Mouse (Mus musculus) liver, embryonic 14.5 days (tissue): Measurements from ENCODE around the gene Knstrn. TPM values are rescaled to one million over a fixed set of nuclear protein-coding genes. Genes with fewer than 3 reads are reported as not detected.

Experiments
- ATAC-seq: fragments of 200-750 bp; cut with Nextera tagmentation; 2 replicates; pipeline ENCODE4 v1.8.0; 2017; ENCODE audit warnings: moderate number of reproducible peaks, mild to moderate bottlenecking, moderate library complexity; ENCODE audit not compliant: insufficient read depth
- DNase-seq, 3 experiments: peaks; one replicate each; pipeline ENCODE4 v3.0.0-alpha.2; 2012 to 2013; ENCODE audit warnings: low read depth in 3 of 3, low spot score in 3 of 3
- H3K27ac ChIP-seq: fragments of 300-500 bp; sonication (generic); 2 replicates; pipeline ENCODE4 v1.5.1; 2014; ENCODE audit warnings: moderate library complexity, mild to moderate bottlenecking, control low read depth, inconsistent platforms
- H3K27me3 ChIP-seq: fragments of 300-500 bp; sonication (generic); 2 replicates; pipeline ENCODE4 v1.6.1; 2014; ENCODE audit warnings: mild to moderate bottlenecking, low read length, moderate library complexity; ENCODE audit not compliant: control insufficient read depth, insufficient read depth
- H3K36me3 ChIP-seq: fragments of 300-500 bp; sonication (generic); replicated peaks from 2 replicates; pipeline ENCODE4 v1.6.1; 2014; ENCODE audit warnings: low read depth; ENCODE audit not compliant: control insufficient read depth, insufficient read depth
- H3K4me1 ChIP-seq, 2 experiments: fragments of 200-500 bp in 1 of 2; fragments of 300-500 bp in 1 of 2; sonication (generic) in 1 of 2; replicated peaks; 2 replicates each; pipeline ENCODE4 v1.6.1; 2012 to 2014; ENCODE audit warnings: antibody characterized with exemption in 1 of 2, inconsistent platforms in 1 of 2, low read length in 1 of 2; ENCODE audit not compliant: control insufficient read depth in 2 of 2, insufficient read depth in 2 of 2
- H3K4me2 ChIP-seq: fragments of 300-500 bp; sonication (generic); 2 replicates; pipeline ENCODE4 v1.6.1; 2014; ENCODE audit warnings: low read depth, mild to moderate bottlenecking, control low read depth, moderate library complexity
- H3K4me3 ChIP-seq, 2 experiments: fragments of 200-500 bp in 1 of 2; fragments of 300-500 bp in 1 of 2; sonication (generic) in 1 of 2; 2 replicates each; pipeline ENCODE4 v1.5.1; 2012 to 2014; ENCODE audit warnings: low read depth in 2 of 2, low read length in 2 of 2, mild to moderate bottlenecking in 2 of 2, control low read depth in 1 of 2, inconsistent platforms in 1 of 2, moderate library complexity in 1 of 2; ENCODE audit not compliant: insufficient read depth in 1 of 2
- H3K9ac ChIP-seq: fragments of 300-500 bp; sonication (generic); replicated peaks from 2 replicates; pipeline ENCODE4 v1.6.1; 2014; ENCODE audit warnings: mild to moderate bottlenecking, control low read depth, moderate library complexity
- H3K9me3 ChIP-seq: fragments of 300-500 bp; sonication (generic); 2 replicates; pipeline ENCODE4 v1.6.1; 2016; ENCODE audit warnings: low read length, mixed read lengths; ENCODE audit not compliant: control insufficient read depth
- CTCF ChIP-seq: IDR thresholded peaks from 2 replicates; pipeline ENCODE4 v1.5.1; 2016; ENCODE audit warnings: antibody characterized with exemption, low read depth, control low read depth
- EP300 ChIP-seq: IDR thresholded peaks from 2 replicates; pipeline ENCODE4 v1.6.1; 2016; ENCODE audit warnings: antibody characterized with exemption, low read depth
- WGBS: fragments of 180-500 bp; shearing (Covaris S2); extraction: QIAGEN DNeasy Blood & Tissue Kit; methylation state at CpG from one replicate; pipeline ENCODE4 v1.1.7; 2014; ENCODE audit not compliant: insufficient replicate concordance; 5-methylcytosine and 5-hydroxymethylcytosine counted together
- polyA plus RNA-seq, 2 experiments: library from polyadenylated mRNA; depleted of rRNA in 1 of 2; stranded (reverse) in 1 of 2; unstranded in 1 of 2; fragments of >200 nt; fragmentation: Nextera tagmentation in 1 of 2; extraction: Ambion mirVana in 1 of 2; gene quantifications; 2 replicates each; pipeline versions ENCODE4 v1.2.1 to v1.2.3; 2012 to 2014

Gene Knstrn
- polyA plus RNA-seq, 2 experiments, result 50.8 to 84.7 TPM

DNA sequence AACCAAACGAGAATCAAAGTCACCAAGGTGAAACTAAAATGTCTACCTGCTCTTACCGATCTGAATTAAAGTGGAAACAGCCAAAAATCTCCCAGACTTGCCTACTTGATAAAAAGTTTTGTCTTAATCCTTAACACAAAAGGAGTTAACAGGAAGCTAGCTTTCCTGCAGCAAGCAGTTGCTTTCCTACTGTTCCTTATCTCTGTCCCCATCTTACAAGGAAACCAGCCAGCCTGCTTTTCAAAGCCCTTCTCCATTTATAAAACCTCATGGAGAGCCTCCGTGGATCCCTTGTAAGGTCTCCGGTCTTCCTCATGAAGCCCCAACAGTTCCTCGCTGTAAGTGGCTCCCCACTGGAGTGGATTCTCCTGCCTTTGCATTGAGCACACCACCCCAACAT lies 24.5 kb downstream of the Knstrn start:
- DNase-seq (no peak), ATAC-seq (no peak)
- Histone ChIP-seq H3K4me2 (no peak overlapping the region), H3K4me3 (no peak overlapping the region), H3K36me3 (peaks cover 27% of the 10 kb centered on the region), H3K9ac (no peak overlapping the region), H3K9me3 (no peaks in the 10 kb centered on the region), H3K27me3 (no peaks in the 10 kb centered on the region), H3K4me1 (peaks cover 13 to 18% of the 10 kb centered on the region in 2 experiments), H3K27ac (no peak overlapping the region)
- TF ChIP-seq CTCF, result no peak
- no peak for TF ChIP-seq EP300
- WGBS, result 17% methylated on average over 5 of the region's 5 CpGs

GRCm38 (mm10) chr2:118841186-118841585 lies 27.4 kb downstream of the Knstrn start:
- Histone ChIP-seq H3K27ac (peak overlapping the region; percentile 27; the same call in 1 of the 2 replicates), H3K27me3 (no peaks in the 10 kb centered on the region), H3K4me1 (peaks cover 13 to 18% of the 10 kb centered on the region in 2 experiments), H3K9ac (0 out of 2 replicates have a peak overlapping the region, but pooled peaks have one; percentile 6), H3K4me2 (peak overlapping the region; percentile 47; the same call in 1 of the 2 replicates), H3K4me3 (no peak overlapping the region), H3K36me3 (peaks cover 1% of the 10 kb centered on the region; the same call in 1 of the 2 replicates), H3K9me3 (no peaks in the 10 kb centered on the region)
- 58% methylated on average over 5 of the region's 5 CpGs for whole genome bisulfite sequencing
- no peak for TF ChIP-seq EP300
- TF ChIP-seq CTCF, result no peak
- peak; percentile 43; the same call in 1 of the 2 replicates for ATAC-seq
- no peak for DNase-seq

GRCm38 (mm10) chr2:118841774-118842173 lies 28.0 kb downstream of the Knstrn start:
- peaks cover 13 to 21% of the 10 kb centered on the region in 2 experiments for H3K4me1 ChIP-seq
- H3K36me3 ChIP-seq, result no peaks in the 10 kb centered on the region
- peak overlapping the region; percentile 80 for H3K27ac ChIP-seq
- 53% methylated on average over 4 of the region's 4 CpGs for WGBS
- H3K4me3 ChIP-seq, result no peak overlapping the region
- peak overlapping the region; percentile 47 for H3K4me2 ChIP-seq
- DNase-seq (peak; percentile 74 to 81 (median 80)), ATAC-seq (peak; percentile 77)
- TF ChIP-seq CTCF (no peak), EP300 (peak; percentile 86)
- no peaks in the 10 kb centered on the region for H3K27me3 ChIP-seq
- no peaks in the 10 kb centered on the region for H3K9me3 ChIP-seq
- H3K9ac ChIP-seq, result no peak overlapping the region

- TF ChIP-seq CTCF, result no peak
- no peak for TF ChIP-seq EP300
- Histone ChIP-seq H3K4me2 (no peak overlapping the region), H3K9ac (no peak overlapping the region), H3K27me3 (no peaks in the 10 kb centered on the region; the same call in 1 of the 2 replicates), H3K4me3 (no peak overlapping the region), H3K4me1 (peaks cover 13 to 24% of the 10 kb centered on the region in 2 experiments), H3K27ac (no peak overlapping the region), H3K9me3 (no peaks in the 10 kb centered on the region), H3K36me3 (no peaks in the 10 kb centered on the region)
- no peak for ATAC-seq
- no peak for DNase-seq
- WGBS, result 62% methylated on average over 3 of the region's 3 CpGs
These were observed 30.6 kb downstream of the Knstrn start for GRCm38 (mm10) chr2:118844427-118844826.

GRCm38 (mm10) chr2:118846246-118846645 lies 32.4 kb downstream of the Knstrn start:
- H3K27me3 ChIP-seq, result no peaks in the 10 kb centered on the region; the same call in 1 of the 2 replicates
- H3K36me3 ChIP-seq, result no peaks in the 10 kb centered on the region
- TF ChIP-seq EP300, result no peak
- no peak for TF ChIP-seq CTCF
- DNase-seq, result peak in 1 of 3 experiments; percentile 39
- 63% methylated on average over 7 of the region's 7 CpGs for WGBS
- no peaks in the 10 kb centered on the region for H3K9me3 ChIP-seq
- H3K4me3 ChIP-seq, result no peak overlapping the region
- H3K4me2 ChIP-seq, result no peak overlapping the region
- no peak overlapping the region for H3K27ac ChIP-seq
- peak; percentile 34; the same call in 1 of the 2 replicates for ATAC-seq
- peaks cover 13 to 22% of the 10 kb centered on the region in 2 experiments for H3K4me1 ChIP-seq
- H3K9ac ChIP-seq, result no peak overlapping the region
